Mouse (Mus musculus) myocyte (in vitro differentiated cells): ENCODE measurements around the gene Ttll12.

Experiments
- CEBPB ChIP-seq: IDR thresholded peaks from 2 replicates; pipeline ENCODE4 v1.6.1; 2011; ENCODE audit warnings: mild to moderate bottlenecking, moderate library complexity; ENCODE audit not compliant: poor library complexity, insufficient read depth, severe bottlenecking
- MAX ChIP-seq: IDR thresholded peaks from one replicate; pipeline ENCODE4 v1.6.1; 2011; ENCODE audit warnings: low read depth, mild to moderate bottlenecking, control low read depth
- MYOG ChIP-seq, 3 experiments: IDR thresholded peaks; one replicate each; pipeline ENCODE4 v1.6.1; 2011; ENCODE audit warnings: control low read depth in 2 of 3, low read depth in 2 of 3, mild to moderate bottlenecking in 2 of 3; ENCODE audit not compliant: insufficient read length in 2 of 3, control insufficient read depth in 1 of 3, insufficient read depth in 1 of 3
- POLR2A ChIP-seq: IDR thresholded peaks from one replicate; pipeline ENCODE4 v1.6.1; 2011; ENCODE audit warnings: low read depth, mild to moderate bottlenecking, control low read depth, moderate library complexity; ENCODE audit not compliant: insufficient read length
- REST ChIP-seq: IDR thresholded peaks from one replicate; pipeline ENCODE4 v1.6.1; 2011; ENCODE audit warnings: mild to moderate bottlenecking, control low read depth, moderate library complexity; ENCODE audit not compliant: insufficient read depth, insufficient read length
- TCF12 ChIP-seq: IDR thresholded peaks from one replicate; pipeline ENCODE4 v1.6.1; 2011; ENCODE audit warnings: mild to moderate bottlenecking, control low read depth; ENCODE audit not compliant: poor library complexity, insufficient read depth, severe bottlenecking
- USF1 ChIP-seq: IDR thresholded peaks from one replicate; pipeline ENCODE4 v1.6.1; 2011; ENCODE audit warnings: low read depth, mild to moderate bottlenecking, control low read depth, moderate library complexity

GRCm38 (mm10) chr15:83606216-83606615 lies 11.3 kb upstream of the Ttll12 start:
- TF ChIP-seq MAX (no peak), POLR2A (no peak), CEBPB (no peak), USF1 (no peak), MYOG (IDR thresholded peaks at IDR 0.05; ENCODE audit: control insufficient read depth in 1 of 3, insufficient read depth in 1 of 3, insufficient read length in 2 of 3, low read depth in 2 of 3) (no peak), REST (no peak), TCF12 (no peak)
